Mouse (Mus musculus) embryonic facial prominence, embryonic 12.5 days (tissue): ENCODE measurements at regions not wholly inside any gene's neighbourhood (a gene's known extent, or its start where the extent isn't known, plus 50 kb on each side); places are given as distances from the start of the nearest gene placed in this dataset.

Source experiments
- ATAC-seq: fragments of 200-750 bp; cut with Nextera tagmentation; 2 replicates; pipeline ENCODE4 v1.8.0; 2017; ENCODE audit not compliant: insufficient number of reproducible peaks, insufficient read depth, low FRiP score, low TSS enrichment
- H3K27ac ChIP-seq: fragments of 300-500 bp; sonication (generic); 2 replicates; pipeline ENCODE4 v1.5.1; 2016; ENCODE audit warnings: mild to moderate bottlenecking
- H3K27me3 ChIP-seq: fragments of 300-500 bp; sonication (generic); 2 replicates; pipeline ENCODE4 v1.6.1; 2016; ENCODE audit warnings: mild to moderate bottlenecking, moderate library complexity
- H3K36me3 ChIP-seq: fragments of 300-500 bp; sonication (generic); 2 replicates; pipeline ENCODE4 v1.6.1; 2016; ENCODE audit warnings: mild to moderate bottlenecking
- H3K4me1 ChIP-seq: fragments of 300-500 bp; sonication (generic); 2 replicates; pipeline ENCODE4 v1.6.1; 2016
- H3K4me2 ChIP-seq: fragments of 300-500 bp; sonication (generic); replicated peaks from 2 replicates; pipeline ENCODE4 v1.6.1; 2016; ENCODE audit warnings: mild to moderate bottlenecking, moderate library complexity
- H3K4me3 ChIP-seq: fragments of 300-500 bp; sonication (generic); 2 replicates; pipeline ENCODE4 v1.5.1; 2016; ENCODE audit warnings: mild to moderate bottlenecking
- H3K9ac ChIP-seq: fragments of 300-500 bp; sonication (generic); 2 replicates; pipeline ENCODE4 v1.6.1; 2016; ENCODE audit warnings: mild to moderate bottlenecking, moderate library complexity
- H3K9me3 ChIP-seq: fragments of 300-500 bp; sonication (generic); 2 replicates; pipeline ENCODE4 v1.6.1; 2016; ENCODE audit warnings: mild to moderate bottlenecking, moderate library complexity
- WGBS: fragments of 180-500 bp; shearing (Covaris S2); methylation state at CpG from one replicate; pipeline ENCODE4 v1.1.7; 2016; 5-methylcytosine and 5-hydroxymethylcytosine counted together

DNA sequence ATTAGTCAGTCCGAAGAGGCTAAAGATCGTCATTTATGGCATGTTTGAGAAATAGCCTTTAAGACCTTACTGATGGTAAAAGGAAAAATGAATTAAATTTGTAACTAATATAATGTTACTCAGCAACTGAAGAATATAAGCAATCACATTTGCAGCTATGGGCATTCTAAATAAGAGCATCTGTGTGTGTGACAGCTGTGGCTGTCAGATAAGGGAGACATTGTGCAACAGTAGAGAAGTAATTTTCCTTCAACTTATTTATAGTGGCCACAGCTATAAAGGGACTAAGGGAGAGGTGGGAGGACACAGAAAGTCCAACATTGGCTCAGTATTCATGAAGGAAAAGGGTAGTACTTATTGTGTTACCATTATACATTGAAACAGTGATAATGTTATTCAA lies 591.8 kb upstream of the Fat1 start:
- ATAC-seq = no peak
- 87% methylated on average over 2 of the region's 2 CpGs for WGBS
- H3K27ac ChIP-seq = no peak overlapping the region

DNA sequence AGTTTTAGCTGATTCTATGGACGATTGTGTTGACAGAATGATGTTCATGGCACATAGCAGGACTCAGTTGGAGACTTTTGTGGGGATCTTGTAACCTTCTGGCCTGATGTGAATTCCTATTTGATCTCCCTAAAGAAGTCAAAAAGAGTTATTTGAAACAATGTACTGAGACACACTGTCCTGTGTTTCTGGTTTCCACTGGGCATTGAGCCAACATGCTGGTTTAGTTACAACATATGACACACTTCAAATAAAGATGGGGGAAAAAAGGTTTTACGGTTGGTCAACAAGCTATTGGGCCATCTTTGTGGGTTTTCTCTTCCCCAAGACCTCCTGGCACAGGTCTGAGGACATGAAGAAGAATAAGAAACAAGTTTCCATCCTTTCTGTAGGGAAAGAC lies 591.3 kb upstream of the Fat1 start:
- H3K4me2 ChIP-seq = no peak overlapping the region
- WGBS = 61% methylated on average over 2 of the region's 2 CpGs
- no peaks in the 10 kb centered on the region for H3K36me3 ChIP-seq
- H3K4me1 ChIP-seq = no peaks in the 10 kb centered on the region
- H3K9ac ChIP-seq = no peak overlapping the region
- no peak for ATAC-seq
- no peaks in the 10 kb centered on the region for H3K9me3 ChIP-seq
- no peak overlapping the region for H3K4me3 ChIP-seq
- H3K27me3 ChIP-seq = no peaks in the 10 kb centered on the region
- no peak overlapping the region for H3K27ac ChIP-seq

More for the DNA sequence above, 591.8 kb upstream of the Fat1 start:
- H3K4me1 ChIP-seq = no peaks in the 10 kb centered on the region
- H3K4me2 ChIP-seq = no peak overlapping the region
- no peaks in the 10 kb centered on the region for H3K27me3 ChIP-seq
- H3K4me3 ChIP-seq = no peak overlapping the region
- no peaks in the 10 kb centered on the region for H3K9me3 ChIP-seq
- no peak overlapping the region for H3K9ac ChIP-seq
- no peaks in the 10 kb centered on the region for H3K36me3 ChIP-seq

- Histone ChIP-seq H3K9ac (no peak overlapping the region), H3K9me3 (no peaks in the 10 kb centered on the region), H3K4me2 (no peak overlapping the region), H3K27me3 (no peaks in the 10 kb centered on the region), H3K27ac (no peak overlapping the region), H3K36me3 (no peaks in the 10 kb centered on the region), H3K4me1 (no peaks in the 10 kb centered on the region), H3K4me3 (no peak overlapping the region)
- no peak for ATAC-seq
- WGBS = 69% methylated on average over 1 of the region's 1 CpGs
Measured at GRCm38 (mm10) chr8:44347412-44347811, 587.8 kb upstream of the Fat1 start.

DNA sequence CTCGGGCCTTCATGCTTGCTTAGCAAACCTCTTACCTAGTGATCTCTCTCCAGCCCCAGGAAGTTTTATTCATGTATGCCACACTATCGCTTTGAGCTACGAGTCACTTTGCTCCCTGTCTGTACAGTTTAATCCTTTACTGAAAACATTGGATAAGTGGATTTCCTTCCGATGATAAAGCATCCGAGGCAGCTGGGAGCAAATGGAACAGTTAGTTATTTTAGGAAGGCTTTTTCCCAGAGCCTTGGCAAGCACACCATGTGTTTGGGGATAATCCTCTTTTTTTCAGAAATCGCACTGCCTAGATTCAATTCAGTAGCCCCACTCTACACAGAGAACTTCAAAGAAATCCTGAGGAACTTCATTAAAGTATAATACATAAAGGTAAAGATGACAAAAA lies 561.3 kb upstream of the Fat1 start:
- no peak overlapping the region for H3K4me3 ChIP-seq
- no peak for ATAC-seq
- 72% methylated on average over 6 of the region's 6 CpGs for WGBS
- H3K9ac ChIP-seq = no peak overlapping the region
- no peaks in the 10 kb centered on the region for H3K4me1 ChIP-seq
- H3K36me3 ChIP-seq = no peaks in the 10 kb centered on the region
- no peaks in the 10 kb centered on the region for H3K27me3 ChIP-seq
- no peak overlapping the region for H3K27ac ChIP-seq
- no peaks in the 10 kb centered on the region for H3K9me3 ChIP-seq
- H3K4me2 ChIP-seq = no peak overlapping the region

- Histone ChIP-seq H3K4me3 (no peak overlapping the region), H3K4me1 (no peaks in the 10 kb centered on the region), H3K27me3 (no peaks in the 10 kb centered on the region), H3K9ac (no peak overlapping the region), H3K4me2 (no peak overlapping the region), H3K36me3 (no peaks in the 10 kb centered on the region), H3K9me3 (no peaks in the 10 kb centered on the region), H3K27ac (no peak overlapping the region)
- 73% methylated on average over 3 of the region's 3 CpGs for whole genome bisulfite sequencing
- ATAC-seq = no peak
Measured at GRCm38 (mm10) chr8:44377731-44378130, 557.5 kb upstream of the Fat1 start.

GRCm38 (mm10) chr8:44408462-44408861 lies 526.8 kb upstream of the Fat1 start:
- no peaks in the 10 kb centered on the region for H3K36me3 ChIP-seq
- ATAC-seq = no peak
- H3K9ac ChIP-seq = no peak overlapping the region
- no peak overlapping the region for H3K4me2 ChIP-seq
- no peak overlapping the region for H3K27ac ChIP-seq
- WGBS = 93% methylated on average over 6 of the region's 6 CpGs
- H3K9me3 ChIP-seq = no peaks in the 10 kb centered on the region
- H3K4me3 ChIP-seq = no peak overlapping the region
- no peaks in the 10 kb centered on the region for H3K27me3 ChIP-seq
- H3K4me1 ChIP-seq = no peaks in the 10 kb centered on the region

DNA sequence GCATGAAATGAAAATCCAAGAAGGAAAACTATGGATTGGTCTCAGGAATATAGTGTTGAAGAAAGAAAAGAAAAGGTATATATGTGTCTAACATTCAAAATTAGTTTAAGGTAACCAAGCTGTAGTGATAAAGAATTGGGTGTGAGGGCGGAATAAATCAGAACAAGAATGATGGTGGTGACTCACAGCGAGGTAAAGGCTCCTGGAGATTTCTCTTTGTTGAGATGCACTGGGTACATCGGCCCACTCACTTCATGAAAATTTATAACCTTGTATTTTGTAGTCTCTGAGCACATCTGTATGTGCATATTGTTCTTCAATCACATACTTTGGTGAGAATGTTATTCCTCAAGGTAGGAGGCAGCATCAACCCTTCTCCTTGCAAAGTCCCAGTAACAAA lies 525.0 kb upstream of the Fat1 start:
- Histone ChIP-seq H3K36me3 (no peaks in the 10 kb centered on the region), H3K27ac (no peak overlapping the region), H3K27me3 (no peaks in the 10 kb centered on the region), H3K9me3 (no peaks in the 10 kb centered on the region), H3K9ac (no peak overlapping the region), H3K4me3 (no peak overlapping the region), H3K4me2 (no peak overlapping the region), H3K4me1 (no peaks in the 10 kb centered on the region)
- 87% methylated on average over 3 of the region's 3 CpGs for WGBS
- ATAC-seq = no peak

DNA sequence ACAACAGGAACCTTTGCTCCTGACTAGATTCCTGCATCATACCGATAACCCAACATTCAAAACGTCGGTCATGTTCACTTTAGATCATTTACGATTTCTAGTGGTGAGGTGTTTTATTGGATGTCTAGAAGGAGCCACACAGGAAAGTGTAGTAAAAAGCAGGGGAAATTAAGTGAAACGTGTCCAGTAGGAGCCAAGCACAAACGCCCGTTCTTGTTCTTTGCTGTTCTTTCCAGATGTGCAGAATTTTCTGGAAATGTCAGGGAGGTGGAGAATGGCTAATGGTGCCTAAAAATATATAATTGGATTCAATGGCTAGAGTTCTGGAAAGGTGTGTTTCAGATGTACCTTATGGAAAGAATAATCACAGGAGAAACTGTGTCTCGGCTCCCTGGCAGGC lies 517.2 kb upstream of the Fat1 start:
- Histone ChIP-seq H3K27me3 (no peaks in the 10 kb centered on the region), H3K4me3 (no peak overlapping the region), H3K4me1 (no peaks in the 10 kb centered on the region), H3K36me3 (no peaks in the 10 kb centered on the region), H3K9ac (no peak overlapping the region), H3K27ac (no peak overlapping the region), H3K9me3 (no peaks in the 10 kb centered on the region), H3K4me2 (no peak overlapping the region)
- 89% methylated on average over 8 of the region's 8 CpGs for WGBS
- ATAC-seq = no peak

DNA sequence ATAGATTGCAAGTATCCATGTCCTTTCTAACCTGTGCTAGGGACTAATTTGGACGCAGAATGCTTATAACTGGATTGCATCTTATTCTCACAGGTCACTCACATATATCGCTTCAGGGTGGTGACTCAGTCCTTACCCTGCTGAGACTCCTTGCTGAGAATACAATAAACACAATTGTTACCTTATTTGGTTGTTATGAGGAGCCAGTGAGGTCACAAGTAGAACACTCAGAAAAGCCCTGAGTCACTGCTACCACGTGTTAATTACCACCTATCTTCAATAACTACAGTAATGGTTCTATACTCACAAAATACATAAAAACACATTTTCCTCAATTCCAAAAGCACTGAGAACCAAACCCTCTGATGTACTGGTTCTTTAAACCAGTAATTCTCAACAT lies 479.8 kb upstream of the Fat1 start:
- ATAC-seq = no peak
- H3K9ac ChIP-seq = no peak overlapping the region
- H3K27ac ChIP-seq = no peak overlapping the region
- no peaks in the 10 kb centered on the region for H3K9me3 ChIP-seq
- H3K4me1 ChIP-seq = no peaks in the 10 kb centered on the region
- H3K36me3 ChIP-seq = no peaks in the 10 kb centered on the region
- 68% methylated on average over 3 of the region's 3 CpGs for WGBS
- H3K27me3 ChIP-seq = no peaks in the 10 kb centered on the region
- no peak overlapping the region for H3K4me2 ChIP-seq
- no peak overlapping the region for H3K4me3 ChIP-seq

DNA sequence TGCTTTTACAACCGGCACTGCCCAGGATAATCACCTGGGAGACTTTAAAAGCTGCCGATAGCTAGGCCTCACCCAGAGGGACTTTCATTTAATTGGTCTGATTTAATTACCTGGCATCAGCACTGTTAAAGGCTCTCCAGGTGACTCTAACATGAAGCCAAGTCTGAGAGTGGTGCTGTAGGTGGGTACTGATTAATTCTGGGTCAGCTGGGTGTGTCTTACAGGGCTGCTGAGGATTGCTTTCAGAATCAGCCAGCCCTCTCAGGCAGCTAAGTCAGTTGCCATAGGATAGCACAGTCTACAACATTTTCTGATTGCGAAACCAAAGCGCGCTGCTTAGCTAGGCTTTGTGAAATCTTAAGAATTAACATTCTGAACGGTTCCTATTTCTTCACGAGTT lies 478.9 kb upstream of the Fat1 start:
- WGBS = 63% methylated on average over 7 of the region's 7 CpGs
- ATAC-seq = peak; percentile 56; the same call in 1 of the 2 replicates
- no peaks in the 10 kb centered on the region for H3K36me3 ChIP-seq
- no peaks in the 10 kb centered on the region for H3K9me3 ChIP-seq
- H3K27ac ChIP-seq = no peak overlapping the region
- no peak overlapping the region for H3K4me2 ChIP-seq
- H3K9ac ChIP-seq = no peak overlapping the region
- no peak overlapping the region for H3K4me3 ChIP-seq
- H3K27me3 ChIP-seq = no peaks in the 10 kb centered on the region
- H3K4me1 ChIP-seq = no peaks in the 10 kb centered on the region

- Histone ChIP-seq H3K4me2 (no peak overlapping the region), H3K9ac (no peak overlapping the region), H3K27me3 (no peaks in the 10 kb centered on the region), H3K4me1 (no peaks in the 10 kb centered on the region), H3K9me3 (no peaks in the 10 kb centered on the region), H3K4me3 (no peak overlapping the region), H3K36me3 (no peaks in the 10 kb centered on the region), H3K27ac (no peak overlapping the region)
- ATAC-seq = no peak
- 70% methylated on average over 3 of the region's 3 CpGs for WGBS
Measured at GRCm38 (mm10) chr8:44466409-44467078, 468.7 kb upstream of the Fat1 start.

DNA sequence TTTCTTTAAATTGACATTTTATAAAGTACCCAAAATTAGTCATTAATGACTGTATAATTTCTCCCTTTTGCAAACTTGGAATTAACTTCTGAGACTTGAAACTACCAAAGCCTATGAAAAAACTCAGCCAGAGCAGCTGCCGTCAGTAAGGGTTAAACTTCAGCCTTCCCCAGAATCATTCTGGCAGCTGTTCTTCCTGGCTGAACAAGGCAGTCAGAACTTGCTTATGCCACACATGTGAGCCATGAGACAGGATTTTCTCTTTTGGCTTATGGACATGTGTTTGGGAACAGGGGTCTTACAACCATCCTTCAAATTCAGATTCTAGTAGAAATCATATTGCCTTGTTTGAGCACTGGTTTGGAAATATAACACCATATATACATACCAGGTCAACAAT lies 422.4 kb upstream of the Fat1 start:
- WGBS = 74% methylated on average over 1 of the region's 1 CpGs
- no peak overlapping the region for H3K9ac ChIP-seq
- no peaks in the 10 kb centered on the region for H3K27me3 ChIP-seq
- H3K27ac ChIP-seq = no peak overlapping the region
- no peak for ATAC-seq
- no peak overlapping the region for H3K4me3 ChIP-seq
- no peaks in the 10 kb centered on the region for H3K4me1 ChIP-seq
- H3K9me3 ChIP-seq = no peaks in the 10 kb centered on the region
- no peaks in the 10 kb centered on the region for H3K36me3 ChIP-seq
- no peak overlapping the region for H3K4me2 ChIP-seq

GRCm38 (mm10) chr8:44525915-44526314 lies 409.3 kb upstream of the Fat1 start:
- H3K27me3 ChIP-seq = no peaks in the 10 kb centered on the region
- no peak overlapping the region for H3K4me3 ChIP-seq
- no peak overlapping the region for H3K27ac ChIP-seq
- ATAC-seq = no peak
- H3K4me2 ChIP-seq = no peak overlapping the region
- no peak overlapping the region for H3K9ac ChIP-seq
- peaks cover 3% of the 10 kb centered on the region; the same call in 1 of the 2 replicates for H3K4me1 ChIP-seq
- H3K36me3 ChIP-seq = no peaks in the 10 kb centered on the region
- no peaks in the 10 kb centered on the region for H3K9me3 ChIP-seq
